Mouse (Mus musculus): ENCODE data around the gene Dnajc19.

GRCm38 (mm10) chr3:34076058-34076759 lies 4.9 kb downstream of the Dnajc19 start:
- TF ChIP-seq POLR2A (IDR thresholded peaks at IDR 0.05; ENCODE audit: insufficient read depth, low read depth, low read length) = no peak
- no peak for TF ChIP-seq CTCF (IDR thresholded peaks at IDR 0.05)

Data from heart, adult 2 months (tissue).